Mouse (Mus musculus): Measurements from ENCODE around the gene Ifngr1.

Ifngr1 gene

DNA sequence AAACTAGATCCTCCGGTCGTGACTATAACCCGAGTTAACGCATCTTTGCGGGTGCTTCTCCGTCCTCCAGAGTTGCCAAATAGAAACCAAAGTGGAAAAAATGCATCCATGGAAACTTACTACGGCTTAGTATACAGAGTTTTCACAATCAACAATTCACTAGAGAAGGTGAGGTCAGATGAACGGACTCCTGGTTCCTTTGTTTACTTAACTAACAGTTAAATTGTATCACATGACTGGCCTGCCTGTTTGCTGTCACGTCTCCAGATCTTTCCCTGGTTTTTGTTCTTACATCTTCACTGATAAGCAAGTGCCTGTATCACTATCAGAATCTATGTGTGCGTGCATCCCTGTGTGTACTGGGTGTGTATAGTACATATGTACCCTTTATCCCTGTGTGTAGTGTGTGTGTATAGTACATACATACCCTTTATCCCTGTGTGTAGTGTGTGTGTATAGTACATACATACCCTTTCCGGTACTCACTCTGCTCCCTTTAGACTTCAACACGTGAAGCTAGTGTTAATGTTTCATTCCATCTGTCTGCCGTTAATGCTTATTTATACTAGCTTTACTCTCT is 40.0 kb downstream of the Ifngr1 start:
- intact Hi-C loops (cut with DNase I): no loop called here

GRCm38 (mm10) chr10:19638851-19639250 is 47.1 kb downstream of the Ifngr1 start:
- intact Hi-C loops (cut with DNase I): no loop called here

DNA sequence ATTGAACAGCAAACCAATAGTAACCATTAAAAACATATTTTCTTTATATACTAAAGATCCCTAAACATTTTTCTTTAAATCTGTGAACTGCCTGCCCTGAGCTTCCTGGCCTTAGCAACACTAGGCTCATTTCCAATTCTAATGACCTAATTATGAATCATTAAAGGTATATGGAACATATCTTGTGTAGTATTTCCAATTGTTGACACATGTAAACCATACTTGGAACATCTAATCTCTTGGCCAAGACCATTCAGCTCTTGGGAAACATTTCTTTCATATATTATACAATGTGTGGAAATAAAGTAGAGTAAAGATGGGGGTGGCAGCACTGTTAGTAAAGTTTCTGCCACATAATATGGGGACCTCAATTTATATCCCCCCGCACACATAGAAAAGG is 47.9 kb downstream of the Ifngr1 start:
- intact Hi-C loops (cut with DNase I): no loop called here

DNA sequence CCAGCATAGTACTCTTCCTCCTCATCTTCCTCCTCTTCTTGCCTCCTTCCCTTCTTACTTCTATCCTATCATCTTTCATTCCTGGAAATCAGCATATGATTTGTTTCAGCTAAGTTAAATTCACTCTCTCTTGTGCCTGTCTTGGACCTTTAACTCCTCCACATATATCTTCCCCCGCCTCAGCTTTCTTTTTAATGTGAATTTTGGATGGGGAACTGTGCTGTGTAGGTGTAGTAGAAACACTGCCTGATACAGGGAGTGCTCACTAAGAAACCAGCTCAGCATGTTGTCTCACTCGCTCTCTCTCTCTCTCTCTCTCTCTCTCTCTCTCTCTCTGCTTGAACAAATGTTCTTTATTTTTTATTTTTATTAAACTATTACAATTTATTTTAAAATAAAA is 53.4 kb downstream of the Ifngr1 start:
- intact Hi-C loops (cut with DNase I): no loop called here

DNA sequence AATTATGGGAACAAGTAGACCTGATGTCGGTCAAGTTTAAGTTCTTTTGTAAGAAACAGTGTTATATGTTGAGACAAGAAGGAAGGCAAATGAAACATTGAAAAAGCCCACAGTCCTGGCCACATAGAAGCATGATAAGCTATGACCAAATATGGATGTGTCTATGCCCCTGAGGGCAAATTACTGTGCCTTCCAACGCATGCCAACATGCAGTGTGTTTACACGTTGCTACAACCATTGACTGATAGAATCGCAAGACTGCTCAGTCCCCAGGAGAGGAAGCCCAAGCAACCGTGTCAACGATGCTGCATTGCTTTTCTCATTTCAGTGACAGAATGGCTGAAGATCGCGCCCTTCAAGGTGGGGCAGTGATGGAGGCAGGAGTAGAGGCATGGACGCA is 65.7 kb downstream of the Ifngr1 start:
- intact Hi-C loops (cut with DNase I): no loop called here
